Mouse (Mus musculus) bone marrow, adult 2 months (tissue): ENCODE measurements around the gene Myh11.

Source experiments
- CTCF ChIP-seq: fragments of 200-500 bp; IDR thresholded peaks from 2 replicates; pipeline ENCODE4 v1.5.1; 2011; ENCODE audit warnings: low read length, control low read depth; ENCODE audit not compliant: control insufficient read depth, insufficient read depth
- POLR2A ChIP-seq: fragments of 200-500 bp; IDR thresholded peaks from 2 replicates; pipeline ENCODE4 v1.6.1; 2011; ENCODE audit warnings: low read depth, mild to moderate bottlenecking, control low read depth, low read length, borderline replicate concordance; ENCODE audit not compliant: control insufficient read depth

DNA sequence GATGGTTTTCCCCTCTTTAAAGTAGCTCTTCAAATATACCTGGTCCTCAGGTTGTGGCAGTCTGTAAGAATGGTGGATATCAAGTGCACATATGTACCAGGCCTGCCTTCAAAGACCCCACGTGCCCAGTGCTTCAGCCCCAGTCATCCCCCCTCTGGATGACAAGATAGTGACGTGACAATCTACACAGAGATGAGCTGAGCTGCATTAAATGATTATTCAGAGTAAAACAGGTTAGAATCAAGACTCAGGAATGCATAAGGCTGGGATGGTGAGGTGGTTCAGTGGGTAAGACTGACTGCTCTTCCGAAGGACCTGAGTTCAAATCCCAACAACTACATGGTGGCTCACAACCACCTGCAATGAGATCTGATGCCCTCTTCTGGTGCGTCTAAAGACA lies 6.6 kb upstream of the Myh11 start:
- TF ChIP-seq CTCF (no peak), POLR2A (no peak)
